Mouse (Mus musculus): ENCODE data around the gene Gng8.

The Gng8 gene

GRCm38 (mm10) chr7:16891641-16892351 lies at the start of gene Gng8:
Gene Gng8 (plus strand): TSS chr7:16891786.
- in situ Hi-C loops (cut with MboI, MseI), result loop anchor here (25.0 kb wide), 1 partner anchor 954 kb away; the partner anchor contains the start of gene Nop53

DNA sequence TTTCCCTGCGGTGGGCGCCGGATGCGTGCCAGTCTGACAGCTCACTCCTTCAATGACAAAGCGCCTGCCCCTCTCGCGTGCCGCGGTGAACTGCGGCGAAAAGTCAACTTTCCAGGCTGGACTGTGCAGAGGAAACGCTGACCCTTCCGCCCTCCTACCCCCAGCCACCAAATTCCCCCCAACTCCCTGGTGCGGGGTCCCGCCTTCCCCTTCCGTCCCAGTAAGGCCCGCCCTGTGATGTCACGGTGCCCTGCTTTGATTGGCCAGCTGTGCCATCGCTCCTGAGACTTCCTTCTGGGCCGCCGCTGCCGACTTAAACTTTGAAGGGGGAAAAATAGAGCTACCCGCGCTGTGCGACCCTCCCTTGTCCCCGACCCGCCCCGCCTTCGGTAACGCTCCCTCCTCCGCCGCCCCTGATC lies 48.9 kb upstream of the Gng8 start, which contains the start of gene Prkd2:
Gene Prkd2, plus strand, starts transcription at position 258 of the 419 bp plus-strand sequence.
- in situ Hi-C loops (cut with MboI, MseI), result no loop called here

DNA sequence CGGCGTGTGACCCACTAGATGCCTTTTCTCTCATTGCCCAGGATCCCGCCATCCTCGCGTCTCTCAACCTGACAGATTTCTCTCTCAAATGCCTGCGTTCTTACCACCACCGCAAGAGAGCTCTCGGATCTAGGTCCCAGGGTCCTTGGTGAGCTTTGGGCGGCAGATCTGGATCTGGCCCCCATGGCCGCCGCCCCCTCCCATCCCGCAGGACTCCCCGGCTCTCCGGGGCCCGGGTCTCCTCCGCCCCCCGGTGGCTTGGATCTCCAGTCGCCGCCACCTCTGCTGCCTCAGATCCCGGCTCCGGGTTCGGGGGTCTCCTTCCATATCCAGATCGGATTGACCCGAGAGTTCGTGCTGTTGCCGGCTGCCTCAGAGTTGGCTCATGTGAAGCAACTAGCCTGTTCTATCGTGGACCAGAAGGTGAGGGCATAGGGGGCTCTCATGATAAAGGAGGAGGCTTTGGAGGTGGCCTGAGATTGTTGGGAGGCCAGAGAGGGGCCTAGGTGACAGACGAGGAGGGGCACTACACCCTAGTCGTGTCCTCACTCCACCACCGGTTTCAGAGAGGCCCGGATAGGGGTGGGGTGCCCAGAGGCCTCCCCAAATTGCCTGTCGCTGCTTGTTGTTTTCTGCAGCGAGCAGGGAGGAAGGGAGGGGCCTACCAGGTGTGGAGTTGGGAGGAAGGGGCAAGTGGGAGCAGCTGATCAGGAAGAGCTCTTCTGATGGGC lies 48.0 kb upstream of the Gng8 start:
- in situ Hi-C loops (cut with MboI, MseI), result no loop called here

DNA sequence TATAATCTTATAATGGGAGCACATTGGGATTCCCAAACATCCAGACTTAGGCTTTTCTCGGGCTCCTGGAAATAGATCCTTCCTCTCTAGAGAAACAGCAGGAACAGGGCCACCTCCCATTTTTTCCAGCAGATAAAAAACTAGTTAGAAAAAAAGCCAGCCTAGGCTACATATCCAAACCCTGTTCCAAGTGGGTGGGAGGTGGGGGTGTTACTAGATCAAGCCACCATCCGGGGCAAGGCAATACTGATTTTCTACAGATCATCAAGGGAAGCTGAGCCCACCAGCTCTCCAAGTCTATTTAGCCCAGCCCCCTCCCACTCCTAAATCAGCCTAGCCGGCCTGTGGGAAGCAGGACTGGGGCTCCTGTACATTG lies 46.9 kb upstream of the Gng8 start:
- in situ Hi-C loops (cut with MboI, MseI), result no loop called here

DNA sequence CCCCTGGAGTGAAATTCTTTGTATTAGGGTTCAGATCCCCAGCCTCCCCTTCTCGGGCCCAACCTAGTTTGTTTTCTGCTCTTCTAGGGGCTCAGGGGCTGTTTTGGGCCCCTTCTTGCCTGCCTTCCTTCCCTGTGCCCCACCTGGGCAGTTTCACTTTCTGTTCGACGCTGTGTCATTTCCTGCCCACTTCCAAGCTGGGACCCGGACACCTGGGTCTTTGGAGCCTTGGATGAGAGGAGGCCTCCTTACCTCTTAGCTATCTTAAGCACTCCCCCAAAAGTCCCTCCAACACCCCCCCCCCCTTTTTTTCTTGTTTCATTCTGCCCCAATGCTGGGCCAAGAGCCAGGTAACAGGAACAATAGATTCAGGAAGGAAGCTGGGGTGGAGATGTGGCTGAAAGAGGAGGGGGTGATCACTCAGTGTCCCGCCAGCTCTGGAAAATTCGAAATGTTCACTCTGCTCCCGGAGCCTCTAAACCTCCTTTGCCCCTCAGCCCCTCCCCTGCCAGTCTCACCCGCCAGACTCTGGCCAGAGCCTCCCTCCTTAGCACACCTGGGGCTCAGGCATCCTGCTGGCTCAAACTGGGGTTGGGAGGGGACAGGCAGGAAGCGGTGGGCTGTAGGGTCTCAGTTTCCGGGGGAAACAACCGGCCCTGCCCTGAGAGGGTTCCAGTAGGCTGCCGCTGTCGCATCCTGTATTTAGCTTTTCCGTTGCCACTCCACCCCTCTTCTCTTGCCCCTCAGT lies 46.3 kb upstream of the Gng8 start:
- in situ Hi-C loops (cut with MboI, MseI), result no loop called here

DNA sequence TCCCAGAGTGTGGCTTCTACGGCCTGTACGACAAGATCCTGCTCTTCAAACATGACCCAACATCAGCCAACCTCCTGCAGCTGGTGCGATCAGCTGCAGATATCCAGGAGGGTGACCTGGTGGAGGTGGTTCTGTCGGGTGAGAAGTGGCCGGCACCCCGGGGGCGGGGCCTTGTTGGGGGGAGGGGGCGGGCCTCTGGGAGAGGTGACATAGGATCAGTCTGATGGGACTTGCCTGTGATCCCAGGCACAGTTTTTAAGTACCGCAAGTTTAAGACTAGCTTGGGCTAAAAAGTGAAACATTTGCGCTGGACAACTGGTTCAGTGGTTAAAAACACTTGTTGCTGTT lies 45.8 kb upstream of the Gng8 start:
- in situ Hi-C loops (cut with MboI, MseI), result no loop called here

DNA sequence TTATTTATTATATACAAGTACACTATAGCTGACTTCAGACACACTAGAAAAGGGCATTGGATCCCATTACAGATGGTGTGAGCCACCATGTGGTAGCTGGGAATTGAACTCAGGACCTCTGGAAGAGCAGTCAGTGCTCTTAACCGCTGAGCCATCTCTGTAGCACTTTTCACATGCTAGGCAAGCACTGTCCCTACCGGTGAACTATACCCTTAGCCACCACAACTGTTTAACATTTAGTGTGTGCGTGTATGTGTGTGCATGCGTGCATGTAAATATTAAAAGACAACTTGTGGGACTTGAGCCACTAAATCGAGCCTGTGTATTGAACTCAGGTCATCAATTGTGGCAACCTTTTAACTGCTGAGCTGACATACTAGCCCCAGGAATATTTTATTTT lies 44.8 kb upstream of the Gng8 start:
- in situ Hi-C loops (cut with MboI, MseI), result no loop called here

DNA sequence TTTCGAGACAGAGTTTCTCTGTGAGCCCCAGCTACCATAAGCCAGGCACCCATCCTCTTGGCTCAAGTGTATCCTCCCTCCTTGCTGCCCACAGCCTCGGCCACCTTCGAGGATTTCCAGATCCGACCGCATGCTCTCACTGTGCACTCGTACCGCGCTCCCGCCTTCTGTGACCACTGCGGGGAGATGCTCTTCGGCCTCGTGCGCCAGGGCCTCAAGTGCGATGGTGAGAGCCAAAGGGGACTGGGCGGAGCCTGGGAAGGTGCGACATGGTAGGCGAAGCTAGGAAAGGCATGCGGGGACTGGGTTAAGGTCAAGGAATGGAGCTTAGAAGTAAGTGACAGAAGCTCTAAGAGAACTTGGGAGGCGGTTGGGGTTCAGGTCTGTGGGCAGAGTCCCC lies 44.1 kb upstream of the Gng8 start:
- in situ Hi-C loops (cut with MboI, MseI), result no loop called here

DNA sequence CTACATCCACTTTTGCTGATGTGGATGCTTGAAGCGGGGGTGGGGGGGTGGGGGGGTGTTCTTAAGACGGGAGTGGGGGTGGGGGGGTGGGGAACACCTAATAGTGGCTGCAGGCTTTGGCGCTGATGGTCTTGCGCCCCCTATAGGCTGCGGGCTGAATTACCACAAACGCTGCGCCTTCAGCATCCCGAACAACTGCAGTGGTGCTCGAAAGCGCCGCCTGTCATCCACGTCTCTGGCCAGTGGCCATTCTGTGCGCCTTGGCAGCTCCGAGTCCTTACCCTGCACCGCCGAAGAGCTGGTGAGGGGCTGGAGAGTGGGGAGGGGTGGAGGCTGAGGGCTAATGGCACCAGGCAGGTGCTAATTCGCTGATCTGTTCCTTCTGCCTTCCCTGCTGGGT lies 43.0 kb upstream of the Gng8 start:
- in situ Hi-C loops (cut with MboI, MseI), result no loop called here

- in situ Hi-C loops (cut with MboI, MseI), result no loop called here
Measured at GRCm38 (mm10) chr7:16851636-16852035, 40.0 kb upstream of the Gng8 start.

DNA sequence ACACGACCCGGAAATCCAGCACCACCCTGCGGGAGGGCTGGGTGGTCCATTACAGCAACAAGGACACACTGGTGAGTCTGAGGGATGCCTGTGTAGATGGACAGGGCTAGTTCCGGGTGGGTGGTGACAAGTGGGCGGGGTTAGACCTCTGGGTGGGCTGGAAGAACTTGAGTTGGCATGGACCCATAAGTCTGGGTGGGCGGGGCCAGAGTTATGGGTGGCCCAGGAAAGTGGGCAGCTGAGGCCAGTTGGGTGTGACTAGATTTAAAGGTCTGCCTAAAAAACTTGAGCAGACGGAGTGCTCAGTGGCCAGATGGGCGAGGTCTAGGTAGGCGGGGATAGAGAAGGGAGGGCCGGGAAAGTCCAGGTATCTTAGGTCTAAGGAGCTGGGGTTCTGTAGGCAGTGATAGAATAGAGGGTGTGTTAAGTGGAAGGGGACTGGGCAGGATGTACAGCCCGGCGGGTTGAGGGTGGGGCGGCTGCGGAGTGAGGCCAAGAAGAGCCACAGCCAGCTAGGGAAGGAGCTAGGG lies 38.2 kb upstream of the Gng8 start:
- in situ Hi-C loops (cut with MboI, MseI), result no loop called here

DNA sequence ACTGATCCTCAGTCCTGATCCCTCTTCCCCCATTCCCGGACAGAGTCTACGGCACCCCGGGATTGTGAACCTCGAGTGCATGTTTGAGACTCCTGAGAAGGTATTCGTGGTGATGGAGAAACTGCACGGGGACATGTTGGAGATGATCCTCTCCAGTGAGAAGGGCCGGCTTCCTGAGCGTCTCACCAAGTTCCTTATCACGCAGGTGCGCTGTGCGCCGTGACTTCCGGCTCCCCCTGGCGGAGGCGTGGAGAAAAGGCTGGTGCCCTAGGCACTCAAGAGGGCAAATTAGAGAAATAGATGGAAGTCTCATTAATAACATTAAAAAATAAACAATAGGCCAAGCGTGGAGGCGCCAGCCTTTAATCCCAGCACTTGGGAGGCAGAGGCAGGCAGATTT lies 33.2 kb upstream of the Gng8 start:
- in situ Hi-C loops (cut with MboI, MseI), result loop anchor here (5.0 kb wide), 1 partner anchor 64 kb away; the partner anchor contains the start of gene Calm3

GRCm38 (mm10) chr7:16859902-16860651 lies 31.5 kb upstream of the Gng8 start:
- in situ Hi-C loops (cut with MboI, MseI), result loop anchor here (5.0 kb wide), 1 partner anchor 62 kb away; the partner anchor contains the start of gene Calm3

GRCm38 (mm10) chr7:16867488-16867887 lies 24.1 kb upstream of the Gng8 start:
- in situ Hi-C loops (cut with MboI, MseI), result no loop called here

- in situ Hi-C loops (cut with MboI, MseI), result no loop called here
Measured at GRCm38 (mm10) chr7:16869497-16869896, 22.1 kb upstream of the Gng8 start.

DNA sequence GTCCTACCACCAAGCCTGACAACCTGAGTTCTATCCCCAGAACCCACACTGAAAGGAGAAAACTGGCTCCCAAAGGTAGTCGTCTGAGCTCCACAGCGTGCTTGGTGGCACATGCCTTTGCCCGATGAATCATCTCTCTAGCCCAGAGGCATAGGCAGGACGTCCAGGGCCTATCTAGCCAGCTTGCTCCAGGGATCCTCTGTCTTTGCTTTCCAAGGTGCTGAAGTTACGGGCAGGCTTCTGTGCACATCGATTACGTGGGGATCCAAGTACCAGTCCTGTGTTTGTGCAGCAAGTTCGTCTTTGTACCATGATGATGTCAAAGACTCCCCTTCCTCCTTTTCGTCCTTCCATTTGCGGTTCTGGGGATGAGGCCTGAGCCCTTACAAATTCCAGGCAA lies 20.0 kb upstream of the Gng8 start:
- in situ Hi-C loops (cut with MboI, MseI), result no loop called here

GRCm38 (mm10) chr7:16872478-16872877 lies 19.1 kb upstream of the Gng8 start:
- in situ Hi-C loops (cut with MboI, MseI), result no loop called here

DNA sequence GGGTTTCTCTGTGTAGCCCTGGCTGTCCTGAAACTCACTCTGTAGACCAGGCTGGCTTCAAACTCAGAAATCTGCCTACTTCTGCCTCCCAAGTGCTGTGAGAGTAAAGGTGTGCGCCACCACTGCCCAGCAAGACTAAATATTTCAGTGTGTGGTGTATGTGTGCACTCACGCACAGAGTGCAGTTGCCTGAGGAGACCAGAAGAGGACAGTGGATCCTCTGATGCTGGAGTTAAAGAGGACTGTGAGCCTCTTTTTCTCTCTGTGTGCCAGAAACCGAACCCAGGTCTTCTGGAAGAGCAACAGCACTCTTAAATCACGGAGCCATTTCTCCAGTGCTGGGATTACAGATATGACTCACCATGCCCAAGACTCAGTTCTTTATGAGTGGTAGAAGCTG lies 18.2 kb upstream of the Gng8 start:
- in situ Hi-C loops (cut with MboI, MseI), result no loop called here

DNA sequence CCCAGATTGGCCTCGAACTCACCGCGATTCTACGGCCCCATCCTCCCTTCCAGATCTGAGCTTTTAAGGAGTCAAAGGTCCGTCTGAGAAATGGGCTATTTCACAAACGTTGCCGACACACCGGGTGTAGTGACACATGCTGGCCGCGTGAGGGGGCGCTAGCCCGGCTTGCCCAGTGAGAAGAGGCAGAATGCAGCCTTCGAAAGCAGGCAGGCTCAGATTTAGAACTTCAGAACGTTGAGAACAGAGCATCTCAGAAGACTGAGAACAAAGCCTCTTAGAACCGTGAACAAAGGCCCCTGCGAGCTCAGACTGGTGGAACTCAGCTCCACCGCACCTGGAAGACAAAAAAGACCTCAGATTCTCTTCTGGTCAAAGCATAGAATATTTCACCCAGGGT lies 17.4 kb upstream of the Gng8 start:
- in situ Hi-C loops (cut with MboI, MseI), result no loop called here

GRCm38 (mm10) chr7:16874756-16875309 lies 16.8 kb upstream of the Gng8 start:
- in situ Hi-C loops (cut with MboI, MseI), result loop anchor here (25.0 kb wide), 1 partner anchor 938 kb away; the partner anchor contains the start of gene Nop53

- in situ Hi-C loops (cut with MboI, MseI), result loop anchor here (25.0 kb wide), 1 partner anchor 938 kb away; the partner anchor contains the start of gene Nop53
Measured at GRCm38 (mm10) chr7:16875310-16875325, 16.5 kb upstream of the Gng8 start, which contains the start of gene Dact3. Gene Dact3 (plus strand): TSS chr7:16875317.

- in situ Hi-C loops (cut with MboI, MseI), result loop anchor here (25.0 kb wide), 1 partner anchor 938 kb away; the partner anchor contains the start of gene Nop53
Measured at GRCm38 (mm10) chr7:16875326-16875725, 16.3 kb upstream of the Gng8 start.

All from T-helper 2 cell (primary cell).